Mouse (Mus musculus): ENCODE measurements around the gene Fam122b. TPM values are rescaled to one million over a fixed set of nuclear protein-coding genes. Genes with fewer than 3 reads are reported as not detected.

The Fam122b gene
- polyA plus RNA-seq, 1 experiment from 2014 or later: 10.3 TPM

GRCm38 (mm10) chrX:53211756-53212483 is 57.7 kb downstream of the Fam122b start:
- peak; percentile 91 for ATAC-seq (ENCODE audit: insufficient read depth, low FRiP score)
- peaks cover 20% of the 10 kb centered on the region; the same call in 1 of the 2 replicates for H3K4me1 ChIP-seq (ENCODE audit: control insufficient read depth, insufficient read depth, low read length)
- no peak overlapping the region for H3K4me3 ChIP-seq (replicated peaks; ENCODE audit: low read length)
- H3K27ac ChIP-seq (ENCODE audit: low read length): peak overlapping the region; percentile 92
- no peak overlapping the region for H3K4me2 ChIP-seq (ENCODE audit: low read depth, low read length)
- no peaks in the 10 kb centered on the region for H3K9me3 ChIP-seq (replicated peaks; ENCODE audit: control insufficient read depth, low read length)
- 47% methylated on average over 7 of the region's 7 CpGs for WGBS
- H3K9ac ChIP-seq (ENCODE audit: low read length): no peak overlapping the region
- H3K27me3 ChIP-seq (ENCODE audit: control insufficient read depth, insufficient read depth, low read length): no peaks in the 10 kb centered on the region
- no peaks in the 10 kb centered on the region for H3K36me3 ChIP-seq (ENCODE audit: control insufficient read depth, insufficient read depth, low read length)

GRCm38 (mm10) chrX:53209431-53209830 is 60.2 kb downstream of the Fam122b start:
- H3K27ac ChIP-seq (ENCODE audit: low read length): peak overlapping the region; percentile 49
- H3K27me3 ChIP-seq (ENCODE audit: control insufficient read depth, insufficient read depth, low read length): no peaks in the 10 kb centered on the region
- ATAC-seq (ENCODE audit: insufficient read depth, low FRiP score): no peak
- no peak overlapping the region for H3K4me2 ChIP-seq (ENCODE audit: low read depth, low read length)
- WGBS: 68% methylated on average over 7 of the region's 7 CpGs
- no peak overlapping the region for H3K9ac ChIP-seq (ENCODE audit: low read length)
- no peaks in the 10 kb centered on the region for H3K36me3 ChIP-seq (ENCODE audit: control insufficient read depth, insufficient read depth, low read length)
- peaks cover 24% of the 10 kb centered on the region for H3K4me1 ChIP-seq (ENCODE audit: control insufficient read depth, insufficient read depth, low read length)
- no peak overlapping the region for H3K4me3 ChIP-seq (replicated peaks; ENCODE audit: low read length)
- H3K9me3 ChIP-seq (replicated peaks; ENCODE audit: control insufficient read depth, low read length): no peaks in the 10 kb centered on the region

GRCm38 (mm10) chrX:53204690-53205311 is 64.8 kb downstream of the Fam122b start:
- Histone ChIP-seq H3K9ac (ENCODE audit: low read length) (no peak overlapping the region), H3K27me3 (ENCODE audit: control insufficient read depth, insufficient read depth, low read length) (no peaks in the 10 kb centered on the region), H3K27ac (ENCODE audit: low read length) (no peak overlapping the region), H3K36me3 (ENCODE audit: control insufficient read depth, insufficient read depth, low read length) (no peaks in the 10 kb centered on the region), H3K4me3 (replicated peaks; ENCODE audit: low read length) (no peak overlapping the region), H3K9me3 (replicated peaks; ENCODE audit: control insufficient read depth, low read length) (no peaks in the 10 kb centered on the region), H3K4me1 (ENCODE audit: control insufficient read depth, insufficient read depth, low read length) (peaks cover 17% of the 10 kb centered on the region), H3K4me2 (ENCODE audit: low read depth, low read length) (no peak overlapping the region)
- ATAC-seq (ENCODE audit: insufficient read depth, low FRiP score): no peak
- 23% methylated on average over 3 of the region's 3 CpGs for WGBS

- ATAC-seq (ENCODE audit: insufficient read depth, low FRiP score): no peak
- no peak overlapping the region for H3K4me2 ChIP-seq (ENCODE audit: low read depth, low read length)
- H3K9ac ChIP-seq (ENCODE audit: low read length): no peak overlapping the region
- no peaks in the 10 kb centered on the region for H3K9me3 ChIP-seq (replicated peaks; ENCODE audit: control insufficient read depth, low read length)
- H3K27me3 ChIP-seq (ENCODE audit: control insufficient read depth, insufficient read depth, low read length): no peaks in the 10 kb centered on the region
- WGBS: 66% methylated on average over 5 of the region's 5 CpGs
- no peaks in the 10 kb centered on the region for H3K36me3 ChIP-seq (ENCODE audit: control insufficient read depth, insufficient read depth, low read length)
- H3K4me1 ChIP-seq (ENCODE audit: control insufficient read depth, insufficient read depth, low read length): peaks cover 7% of the 10 kb centered on the region
- H3K4me3 ChIP-seq (replicated peaks; ENCODE audit: low read length): no peak overlapping the region
- H3K27ac ChIP-seq (ENCODE audit: low read length): no peak overlapping the region
Measured at GRCm38 (mm10) chrX:53201616-53202015, 68.0 kb downstream of the Fam122b start.

GRCm38 (mm10) chrX:53197681-53198080 is 71.9 kb downstream of the Fam122b start:
- peak; percentile 50; the same call in 1 of the 2 replicates for ATAC-seq (ENCODE audit: insufficient read depth, low FRiP score)
- no peak overlapping the region for H3K4me2 ChIP-seq (ENCODE audit: low read depth, low read length)
- H3K9me3 ChIP-seq (replicated peaks; ENCODE audit: control insufficient read depth, low read length): no peaks in the 10 kb centered on the region
- no peaks in the 10 kb centered on the region for H3K36me3 ChIP-seq (ENCODE audit: control insufficient read depth, insufficient read depth, low read length)
- no peak overlapping the region for H3K4me3 ChIP-seq (replicated peaks; ENCODE audit: low read length)
- H3K9ac ChIP-seq (ENCODE audit: low read length): no peak overlapping the region
- no peaks in the 10 kb centered on the region for H3K4me1 ChIP-seq (ENCODE audit: control insufficient read depth, insufficient read depth, low read length)
- no peak overlapping the region for H3K27ac ChIP-seq (ENCODE audit: low read length)
- WGBS: 70% methylated on average over 4 of the region's 4 CpGs
- H3K27me3 ChIP-seq (ENCODE audit: control insufficient read depth, insufficient read depth, low read length): no peaks in the 10 kb centered on the region

GRCm38 (mm10) chrX:53196392-53196791 is 73.2 kb downstream of the Fam122b start:
- Histone ChIP-seq H3K27ac (ENCODE audit: low read length) (no peak overlapping the region), H3K27me3 (ENCODE audit: control insufficient read depth, insufficient read depth, low read length) (no peaks in the 10 kb centered on the region), H3K4me2 (ENCODE audit: low read depth, low read length) (no peak overlapping the region), H3K9ac (ENCODE audit: low read length) (no peak overlapping the region), H3K4me3 (replicated peaks; ENCODE audit: low read length) (no peak overlapping the region), H3K36me3 (ENCODE audit: control insufficient read depth, insufficient read depth, low read length) (no peaks in the 10 kb centered on the region), H3K9me3 (replicated peaks; ENCODE audit: control insufficient read depth, low read length) (no peaks in the 10 kb centered on the region), H3K4me1 (ENCODE audit: control insufficient read depth, insufficient read depth, low read length) (no peaks in the 10 kb centered on the region)
- WGBS: 62% methylated on average over 5 of the region's 5 CpGs
- no peak for ATAC-seq (ENCODE audit: insufficient read depth, low FRiP score)

Other genes with a start within 250 kb of the Fam122b start
- gene Plac1, start 29.7 kb downstream of the Fam122b start, polyA plus RNA-seq (2015; fragmentation: Nextera tagmentation; extraction: Ambion mirVana): 4.9 and 6.3 TPM in 2 replicates
- gene Fam122c, start 3.6 kb upstream of the Fam122b start, polyA plus RNA-seq (2015; fragmentation: Nextera tagmentation; extraction: Ambion mirVana): not detected in 2 replicates
- gene Mospd1, start 100.7 kb upstream of the Fam122b start, polyA plus RNA-seq (2015; fragmentation: Nextera tagmentation; extraction: Ambion mirVana): 36.9 and 40.7 TPM in 2 replicates
- not detected in 2 replicates for gene Etd, start 165.1 kb upstream of the Fam122b start, polyA plus RNA-seq (2015; fragmentation: Nextera tagmentation; extraction: Ambion mirVana)